Mouse (Mus musculus) kidney, adult 9 months (tissue): ENCODE data around the gene Adk.

ENCODE experiments used
- DNase-seq: peaks from one replicate; pipeline ENCODE4 v3.0.0; 2022

The Adk gene

GRCm38 (mm10) chr14:21102666-21103203, 50.4 kb downstream of the Adk start:
- no peak for DNase-seq

GRCm38 (mm10) chr14:21105049-21105448, 52.7 kb downstream of the Adk start:
- no peak for DNase-seq

- DNase-seq = peak; percentile 72
Measured at GRCm38 (mm10) chr14:21106582-21106981, 54.2 kb downstream of the Adk start.

GRCm38 (mm10) chr14:21107551-21107950, 55.2 kb downstream of the Adk start:
- DNase-seq = peak; percentile 61

- DNase-seq = peak; percentile 28
Measured at GRCm38 (mm10) chr14:21110492-21110891, 58.1 kb downstream of the Adk start.

GRCm38 (mm10) chr14:21111500-21111899, 59.1 kb downstream of the Adk start:
- no peak for DNase-seq

- no peak for DNase-seq
Measured at GRCm38 (mm10) chr14:21112174-21112573, 59.8 kb downstream of the Adk start.

- DNase-seq = peak; percentile 43
Measured at GRCm38 (mm10) chr14:21112742-21113141, 60.4 kb downstream of the Adk start.

- no peak for DNase-seq
Measured at GRCm38 (mm10) chr14:21114339-21114738, 62.0 kb downstream of the Adk start.

- DNase-seq = peak; percentile 64
Measured at GRCm38 (mm10) chr14:21115318-21115717, 62.9 kb downstream of the Adk start.

GRCm38 (mm10) chr14:21115888-21116460, 63.6 kb downstream of the Adk start:
- DNase-seq = peak; percentile 67

GRCm38 (mm10) chr14:21118095-21118494, 65.7 kb downstream of the Adk start:
- peak; percentile 16 for DNase-seq

- DNase-seq = no peak
Measured at GRCm38 (mm10) chr14:21119653-21120313, 67.4 kb downstream of the Adk start.

- DNase-seq = peak; percentile 60
Measured at GRCm38 (mm10) chr14:21120473-21120872, 68.1 kb downstream of the Adk start.

- no peak for DNase-seq
Measured at GRCm38 (mm10) chr14:21127215-21127614, 74.8 kb downstream of the Adk start.

GRCm38 (mm10) chr14:21136906-21137305, 84.5 kb downstream of the Adk start:
- DNase-seq = peak; percentile 72

GRCm38 (mm10) chr14:21142603-21143002, 90.2 kb downstream of the Adk start:
- no peak for DNase-seq

GRCm38 (mm10) chr14:21143406-21144115, 91.2 kb downstream of the Adk start:
- DNase-seq = peak; percentile 43

GRCm38 (mm10) chr14:21147171-21147570, 94.8 kb downstream of the Adk start:
- DNase-seq = no peak

GRCm38 (mm10) chr14:21150301-21150700, 97.9 kb downstream of the Adk start:
- no peak for DNase-seq

- DNase-seq = no peak
Measured at GRCm38 (mm10) chr14:21152055-21152454, 99.7 kb downstream of the Adk start.

- DNase-seq = no peak
Measured at GRCm38 (mm10) chr14:21165706-21166105, 113.3 kb downstream of the Adk start.

GRCm38 (mm10) chr14:21166114-21166513, 113.7 kb downstream of the Adk start:
- no peak for DNase-seq
